Mouse (Mus musculus): ENCODE measurements around the gene Itgb1bp2.
A peak's percentile ranks its signal among the peaks of the same experiment; 100 is the strongest.

Gene Itgb1bp2

GRCm38 (mm10) chrX:101448886-101449475 lies at the start of gene Itgb1bp2:
TSS of gene Itgb1bp2 (plus strand) at chrX:101449088.
- DNase-seq (ENCODE audit: low spot score in 2 of 2): no peak

DNA sequence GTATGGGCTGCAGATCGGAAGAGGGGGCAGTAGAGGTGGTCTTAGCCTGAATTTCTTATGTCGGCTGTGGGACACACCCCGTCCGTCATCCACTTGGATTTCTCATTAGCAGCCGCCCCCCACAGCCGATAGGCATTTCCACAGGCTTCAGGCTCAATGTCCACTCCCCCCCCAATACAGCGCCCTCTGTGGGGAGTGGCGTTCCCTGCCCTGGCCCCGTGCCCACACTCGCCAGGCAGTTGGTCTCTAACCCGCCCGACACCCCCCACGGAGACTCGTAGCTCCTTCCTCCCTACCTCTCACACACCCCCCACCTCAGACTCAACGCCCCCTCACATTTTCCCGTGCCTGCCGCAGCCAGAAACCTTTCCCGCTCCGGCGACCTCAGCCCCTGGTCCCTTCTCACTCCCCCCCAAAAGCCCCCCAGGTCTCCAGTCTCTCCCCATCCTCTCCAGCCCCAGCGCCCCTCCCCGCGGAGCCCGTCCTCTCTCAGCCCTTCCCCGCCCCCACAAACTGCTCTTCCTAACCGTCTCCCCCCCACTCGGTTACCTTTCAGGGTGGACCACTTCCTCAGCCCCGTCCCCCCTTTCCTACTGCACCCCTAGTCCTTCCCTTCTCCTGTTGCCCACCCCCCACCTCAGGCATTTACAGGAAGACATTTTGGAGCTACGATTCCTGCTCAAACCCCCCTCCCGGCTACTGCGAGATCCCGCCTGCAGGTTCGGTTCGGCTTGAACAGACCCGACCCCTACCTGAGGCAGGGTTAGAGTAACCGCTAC lies 29.8 kb upstream of the Itgb1bp2 start:
- DNase-seq (ENCODE audit: low spot score in 2 of 2): peak; percentile 3 to 20

DNA sequence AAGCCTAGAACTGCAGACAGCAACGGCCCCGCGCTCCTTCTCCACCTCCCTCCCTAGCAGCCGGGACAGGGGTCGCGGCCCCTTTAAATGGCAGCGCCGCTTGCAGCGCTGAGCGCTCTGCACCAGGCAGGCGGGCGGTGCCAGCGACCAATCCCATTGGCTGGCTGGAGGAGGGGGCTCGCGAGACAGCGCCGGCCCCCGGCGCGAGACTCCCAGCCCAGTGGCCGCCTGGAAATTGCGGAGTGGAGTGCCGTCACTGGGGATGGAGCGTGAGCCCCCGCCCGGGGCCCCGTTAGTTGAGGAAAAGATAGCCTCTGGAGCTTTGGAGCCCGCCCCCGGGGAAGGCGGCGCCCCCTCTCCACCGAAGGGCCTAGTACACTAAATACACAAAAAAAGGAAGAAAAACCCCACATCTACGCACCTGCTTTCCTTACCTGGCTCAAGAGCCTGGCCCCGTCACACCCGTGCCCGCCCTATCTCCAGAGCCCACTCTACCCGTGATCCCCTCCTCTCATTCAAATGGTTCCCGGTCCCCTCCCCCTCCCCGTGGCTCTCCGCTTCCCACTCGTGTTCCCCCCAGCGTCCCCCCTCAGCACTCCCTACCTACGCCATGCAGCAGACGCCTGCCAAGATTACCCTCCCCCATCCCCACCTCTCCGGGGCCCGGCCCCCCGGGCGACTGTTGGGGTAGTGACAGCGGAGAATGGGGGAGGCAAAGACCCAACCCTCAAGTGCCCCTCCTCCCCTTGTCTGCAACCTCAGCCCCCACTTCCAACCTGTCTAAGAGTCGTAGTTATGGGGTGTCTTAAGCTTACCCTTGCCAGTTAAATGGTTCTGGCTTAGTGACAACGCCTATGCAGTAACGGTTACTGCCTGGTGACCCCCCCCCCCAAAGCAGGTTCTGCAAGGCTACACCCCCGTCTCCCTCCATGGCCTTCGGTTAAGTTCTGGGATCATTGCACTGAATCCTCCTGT lies 28.9 kb upstream of the Itgb1bp2 start:
- peak; percentile 70 to 82 for DNase-seq (ENCODE audit: low spot score in 2 of 2)

DNA sequence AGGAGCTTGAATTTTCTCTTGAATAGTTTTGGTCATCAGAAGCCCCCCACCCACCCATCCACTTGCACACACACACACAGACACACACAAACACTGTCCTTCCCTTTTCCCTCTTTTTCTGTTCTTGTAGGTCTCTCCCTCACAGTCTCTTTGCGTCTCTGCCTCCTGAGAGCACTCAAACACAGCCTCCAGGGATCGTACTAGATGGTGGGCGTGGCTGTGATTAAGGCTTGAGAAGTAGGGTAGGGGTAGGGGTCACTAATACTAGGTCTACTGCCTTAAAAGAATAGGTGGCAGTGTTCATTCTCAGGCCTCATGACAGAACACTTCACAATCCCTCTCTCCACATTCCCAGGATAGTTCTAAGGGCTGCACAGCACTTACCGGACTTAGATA lies 28.2 kb upstream of the Itgb1bp2 start, which contains the start of gene Zmym3:
Zmym3 (minus strand) TSS at position 150 of the 396 bp plus-strand sequence.
- DNase-seq (ENCODE audit: low spot score in 2 of 2): no peak

DNA sequence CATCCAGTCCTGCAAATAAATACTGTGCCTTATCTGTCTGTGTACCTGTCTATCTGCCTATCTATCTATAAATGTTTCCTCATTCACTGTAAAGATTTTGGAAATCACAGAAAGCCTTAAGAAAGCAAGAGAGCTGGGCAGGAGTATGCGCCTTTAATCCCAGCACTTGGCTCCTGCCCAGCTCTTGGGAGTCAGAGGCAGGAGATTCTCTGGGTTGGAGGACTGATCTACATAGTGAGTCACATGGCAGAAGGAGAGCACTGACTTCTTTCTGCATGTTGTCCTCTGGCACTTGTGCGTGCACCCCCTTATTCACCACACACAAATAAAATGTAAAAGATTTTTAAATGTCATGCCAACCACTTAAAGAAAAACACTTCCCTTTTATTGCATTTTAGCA lies 25.4 kb upstream of the Itgb1bp2 start:
- no peak for DNase-seq (ENCODE audit: low spot score in 2 of 2)

GRCm38 (mm10) chrX:101427774-101428173 lies 21.1 kb upstream of the Itgb1bp2 start:
- no peak for DNase-seq (ENCODE audit: low spot score in 2 of 2)

DNA sequence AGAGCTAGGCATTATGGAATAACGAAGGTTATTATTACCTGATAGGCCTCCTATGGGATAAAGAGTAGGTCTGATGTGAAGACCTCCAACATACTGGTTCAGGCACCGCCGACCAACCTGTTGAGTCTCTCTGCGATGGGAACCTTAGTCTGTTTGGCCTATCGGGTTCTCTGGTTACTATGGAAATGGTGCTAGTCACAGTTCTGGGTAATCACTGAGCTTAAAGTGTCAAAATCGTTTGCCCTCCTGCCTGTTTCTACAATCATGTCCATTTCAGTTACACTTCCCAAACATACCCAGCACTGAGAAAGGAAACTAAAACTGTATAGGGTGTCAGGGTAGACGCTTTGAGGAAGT lies 20.1 kb upstream of the Itgb1bp2 start:
- DNase-seq (ENCODE audit: low spot score in 2 of 2): no peak

- peak; percentile 54 to 72 for DNase-seq (ENCODE audit: low spot score in 2 of 2)
These were observed 19.5 kb upstream of the Itgb1bp2 start, which contains the start of gene Nono for GRCm38 (mm10) chrX:101429142-101429949. TSS of gene Nono (plus strand) at chrX:101429318.

DNA sequence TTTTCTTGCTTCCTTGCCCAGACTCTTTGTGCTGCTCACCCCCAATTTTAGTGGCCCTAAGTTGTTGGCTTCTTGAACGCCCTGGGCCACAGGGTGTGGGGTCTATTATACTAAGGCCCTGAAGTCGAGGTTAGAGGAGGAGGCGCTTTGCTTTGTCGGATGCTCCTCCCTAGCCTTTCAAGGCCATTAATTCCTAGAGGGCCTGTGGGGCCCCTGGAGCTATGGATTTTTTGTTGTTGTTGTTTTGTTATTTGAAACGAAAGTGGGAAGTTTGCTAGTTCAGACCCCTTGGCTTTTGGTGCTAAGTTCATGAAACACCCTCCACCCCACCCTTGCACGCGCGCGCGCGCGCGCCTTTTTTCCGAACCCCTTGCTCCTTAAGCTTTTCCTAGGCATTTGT lies 18.9 kb upstream of the Itgb1bp2 start:
- DNase-seq (ENCODE audit: low spot score in 2 of 2): no peak

DNA sequence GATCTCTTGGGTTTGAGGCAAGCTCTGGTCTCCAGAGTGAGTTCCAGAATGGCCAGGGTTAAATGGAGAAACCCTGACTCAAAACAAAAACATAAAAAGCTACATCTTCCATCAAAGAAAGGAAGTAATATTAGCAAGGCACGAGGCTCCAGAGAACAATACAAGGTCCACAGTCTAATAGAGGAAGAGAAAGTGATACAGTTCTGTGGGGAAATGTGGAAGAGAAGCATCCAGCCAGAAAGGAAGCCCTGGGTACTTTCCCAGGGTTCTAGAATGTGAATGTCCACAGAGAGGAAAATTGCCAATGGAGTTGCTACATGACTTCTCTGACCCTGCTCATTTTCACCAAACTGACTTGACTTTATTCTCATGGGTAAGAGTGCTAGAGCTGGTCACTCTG lies 2.3 kb downstream of the Itgb1bp2 start:
- DNase-seq (ENCODE audit: low spot score in 2 of 2): no peak

GRCm38 (mm10) chrX:101451591-101451990 lies 2.7 kb downstream of the Itgb1bp2 start:
- no peak for DNase-seq (ENCODE audit: low spot score in 2 of 2)

GRCm38 (mm10) chrX:101472202-101472601 lies 23.3 kb downstream of the Itgb1bp2 start:
- no peak for DNase-seq (ENCODE audit: low spot score in 2 of 2)

DNA sequence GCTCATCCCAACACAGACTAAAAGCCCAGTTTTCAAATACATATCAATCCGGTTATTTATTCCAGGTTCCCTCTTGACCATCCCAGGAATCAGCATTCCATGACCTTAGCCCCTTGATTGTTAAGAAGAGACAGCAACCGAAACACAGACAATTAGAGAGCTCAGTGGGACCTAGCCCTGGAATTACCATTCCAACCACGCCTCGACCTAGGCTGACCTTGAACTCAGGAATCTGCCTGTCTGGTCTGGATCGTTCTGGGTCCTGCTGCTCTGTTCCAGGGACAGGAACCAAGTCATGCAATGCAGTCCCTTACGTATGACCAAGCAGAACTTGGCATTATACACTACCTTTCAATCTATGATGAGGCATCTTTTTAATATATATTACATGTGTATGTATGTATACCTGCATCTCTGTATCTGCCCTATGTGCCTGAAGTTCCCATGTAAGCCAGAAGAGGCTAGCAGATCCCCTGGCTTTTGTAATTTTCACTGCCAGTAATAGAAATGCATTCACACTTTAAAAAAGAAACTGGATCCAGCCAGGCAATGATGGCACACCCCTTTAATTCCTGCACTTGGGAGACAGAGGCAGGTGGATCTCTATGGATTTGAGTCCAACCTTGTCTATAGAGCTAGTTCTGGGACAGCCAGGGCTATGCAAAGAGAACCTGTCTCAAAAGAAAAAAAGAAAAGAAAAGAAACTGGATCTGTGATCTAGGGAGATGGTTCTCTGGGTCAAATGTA lies 32.9 kb downstream of the Itgb1bp2 start:
- no peak for DNase-seq (ENCODE audit: low spot score in 2 of 2)

DNA sequence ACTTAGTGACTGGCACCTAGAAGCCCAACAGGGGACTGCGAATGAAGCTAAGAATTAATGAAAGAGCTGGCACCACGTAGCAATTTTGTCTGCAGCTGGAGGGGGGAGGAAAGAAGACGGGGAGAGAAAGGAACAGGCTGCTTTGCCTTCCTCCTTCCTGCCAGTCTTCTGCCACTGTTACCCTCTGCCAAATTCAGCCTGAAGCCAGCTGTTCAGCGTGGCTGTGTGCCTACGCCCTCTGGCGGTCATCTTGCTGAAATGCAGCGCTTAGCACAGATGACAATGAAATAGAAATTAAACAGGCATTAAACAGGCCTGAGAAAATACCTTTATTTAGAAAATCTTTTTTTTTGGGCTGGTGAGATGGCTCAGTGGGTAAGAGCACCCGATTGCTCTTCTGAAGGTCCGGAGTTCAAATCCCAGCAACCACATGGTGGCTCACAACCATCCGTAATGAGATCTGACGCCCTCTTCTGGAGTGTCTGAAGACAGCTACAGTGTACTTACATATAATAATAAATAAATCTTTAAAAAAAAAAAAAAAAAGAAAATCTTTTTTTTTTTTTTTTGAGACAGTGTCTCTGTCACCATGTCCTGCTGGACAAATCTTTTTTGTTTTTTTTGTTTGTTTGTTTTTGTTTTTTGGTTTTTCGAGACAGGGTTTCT lies 37.7 kb downstream of the Itgb1bp2 start:
- peak in 1 of 2 experiments; percentile 9 for DNase-seq (ENCODE audit: low spot score in 2 of 2)

All from urinary bladder, postnatal 36 days (tissue).